Comparison of ENCODE assay signal across 7 mouse cellular contexts in genomic region chr1:64836584-64836983, GRCm38 (mm10).
"Had no signal": no experiment of that assay in that cellular context is flagged by ENCODE, and none has a peak within 500 bp of the region (broad histone marks: within the 10 kb centered on the region; RNA-seq: fewer than 3 reads in every experiment).

No protein-coding gene starts in this region.

- H3K27ac ChIP-seq: layer of hippocampus, adult 2 months; limb, embryonic 13.5 days; liver, embryonic 15.5 days; midbrain, embryonic 13.5 days had no signal

- DNase-seq: lung, adult 2 months; right cerebral cortex, postnatal 14 days; thymus, postnatal 4 days had no signal

- H3K9me3 ChIP-seq: limb, embryonic 13.5 days; liver, embryonic 15.5 days; midbrain, embryonic 13.5 days had no signal

- H3K36me3 ChIP-seq: limb, embryonic 13.5 days; liver, embryonic 15.5 days; midbrain, embryonic 13.5 days had no signal

- H3K4me3 ChIP-seq: layer of hippocampus, adult 2 months; limb, embryonic 13.5 days; liver, embryonic 15.5 days; midbrain, embryonic 13.5 days had no signal

- H3K27me3 ChIP-seq: limb, embryonic 13.5 days; liver, embryonic 15.5 days; midbrain, embryonic 13.5 days had no signal

- H3K4me1 ChIP-seq: liver, embryonic 15.5 days had no signal
